ENCODE assay signal across 18 mouse cellular contexts in the genomic region with DNA sequence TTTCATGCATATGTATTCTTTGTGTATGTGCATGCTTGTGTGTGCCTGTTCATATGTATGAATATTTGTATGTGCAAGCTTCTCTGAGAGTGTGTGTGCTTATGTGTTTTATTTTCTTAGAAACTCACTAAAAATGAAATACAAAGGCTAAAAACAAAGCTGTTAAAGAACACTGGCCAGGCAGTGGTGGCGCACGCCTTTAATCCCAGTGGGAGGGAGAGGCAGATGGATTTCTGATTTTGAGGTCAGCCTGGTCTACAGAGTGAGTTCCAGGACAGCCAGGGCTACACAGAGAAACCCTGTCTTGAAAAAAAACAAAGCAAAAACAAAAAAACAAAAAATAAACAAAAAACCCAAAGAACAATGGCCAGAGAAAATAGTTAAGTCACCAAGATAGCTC. TPM values are rescaled to one million over a fixed set of nuclear protein-coding genes. Genes with fewer than 3 reads are reported as not detected.
DNase-seq lines count a peak whose midpoint lies in the region; ATAC-seq and TF ChIP-seq lines count a peak whose summit lies in the region.
"Had no signal": no experiment of that assay in that cellular context is flagged by ENCODE, and none has a peak within 500 bp of the region (broad histone marks: within the 10 kb centered on the region; RNA-seq: fewer than 3 reads in every experiment).

No protein-coding gene starts in this region.

- 95% methylated on average over 2 of the region's 2 CpGs for WGBS in heart, embryonic 10.5 days
- WGBS in heart, embryonic 11.5 days (ENCODE audit: insufficient replicate concordance), result 87% methylated on average over 2 of the region's 2 CpGs

- H3K9me3 ChIP-seq in heart, embryonic 10.5 days, result no peaks in the 10 kb centered on the region; the same call in 1 of the 2 replicates
- H3K9me3 ChIP-seq in heart, embryonic 11.5 days (replicated peaks; ENCODE audit: control insufficient read depth, low read length), result no peaks in the 10 kb centered on the region

- H3K4me1 ChIP-seq in heart, embryonic 10.5 days, result peaks cover 6% of the 10 kb centered on the region
- H3K4me1 ChIP-seq in heart, embryonic 11.5 days (ENCODE audit: control insufficient read depth, insufficient read depth, low read length), result no peaks in the 10 kb centered on the region; the same call in 1 of the 2 replicates

- H3K9ac ChIP-seq in heart, embryonic 11.5 days (ENCODE audit: low read depth, low read length), result no peak overlapping the region

- no peak overlapping the region for H3K4me2 ChIP-seq in heart, embryonic 11.5 days

- no peak overlapping the region for H3K27ac ChIP-seq in heart, embryonic 10.5 days
- H3K27ac ChIP-seq in heart, embryonic 11.5 days (ENCODE audit: low read depth, low read length), result no peak overlapping the region
- H3K27ac ChIP-seq in layer of hippocampus, adult 2 months, result peak overlapping the region; percentile 78; the same call in 1 of the 2 replicates

- no peaks in the 10 kb centered on the region for H3K27me3 ChIP-seq in heart, embryonic 10.5 days (ENCODE audit: insufficient read depth, poor library complexity, severe bottlenecking)
- no peaks in the 10 kb centered on the region for H3K27me3 ChIP-seq in heart, embryonic 11.5 days (ENCODE audit: control insufficient read depth, insufficient read depth, low read length)
- H3K27me3 ChIP-seq: CH12.LX, Patski had no signal

- TF ChIP-seq CTCF in layer of hippocampus, adult 2 months (conservative IDR thresholded peaks at IDR 0.05), result no peak

- no peak for ATAC-seq in heart, embryonic 11.5 days (replicated peaks; ENCODE audit: insufficient number of reproducible peaks, low FRiP score, low TSS enrichment)
- ATAC-seq: activated CD4-positive, CD25-positive, alpha-beta regulatory T cell, adult 4 months; CD4-positive, CD25-positive, alpha-beta regulatory T cell, adult 4 months; Patski had no signal

- H3K36me3 ChIP-seq in heart, embryonic 10.5 days, result no peaks in the 10 kb centered on the region; the same call in 1 of the 2 replicates
- no peaks in the 10 kb centered on the region for H3K36me3 ChIP-seq in heart, embryonic 11.5 days (ENCODE audit: control insufficient read depth, insufficient read depth, low read length)

- peak; percentile 80 for DNase-seq in heart, adult 11 months
- DNase-seq in heart, adult 8-10 months (ENCODE audit: low spot score), result no peak
- peak; percentile 62 for DNase-seq in heart, embryonic 10.5 days (ENCODE audit: low spot score)
- DNase-seq in layer of hippocampus, adult 2 months (ENCODE audit: low spot score in 2 of 2), result no peak
- DNase-seq in layer of hippocampus, postnatal 14 days (ENCODE audit: low spot score in 2 of 2), result no peak
- DNase-seq: adrenal gland, adult 2 months; adrenal gland, adult 8-10 months; adrenal gland, postnatal 10 days; adrenal gland, postnatal 14 days; adrenal gland, postnatal 25 days; adrenal gland, postnatal 36 days; B cell, adult 2 months had no signal

- H3K4me3 ChIP-seq in heart, embryonic 10.5 days, result no peak overlapping the region
- no peak overlapping the region for H3K4me3 ChIP-seq in heart, embryonic 11.5 days (ENCODE audit: low read depth, low read length)
- no peak overlapping the region for H3K4me3 ChIP-seq in layer of hippocampus, adult 2 months

RNA-seq across cellular contexts. Expression of gene Klf9, which starts 30.1 kb away (rescaled TPM):
- total RNA-seq in heart, adult 8-10 months (2022), result 100 to 1,000 TPM in 3 of 4 experiments, 10 to 100 TPM in 1; 94.4 to 149 (median 104) TPM
- polyA plus RNA-seq in heart, embryonic 10.5 days (2016; fragmentation: Nextera tagmentation; extraction: Ambion mirVana), result 1.4 and 1.6 TPM in 2 replicates
- 1.2 and 1.6 TPM in 2 replicates for polyA plus RNA-seq in heart, embryonic 11.5 days (2014; fragmentation: Nextera tagmentation; extraction: Ambion mirVana)
- total RNA-seq in layer of hippocampus, adult 2 months (2021), result 100 to 1,000 TPM; 176 to 178 TPM
- total RNA-seq in layer of hippocampus, postnatal 14 days (2021), result 100 to 1,000 TPM; 185 to 203 TPM
- total RNA-seq: CH12.LX, MEL had no signal

Comparison
In these comparisons a context has a peak if more than half of its experiments do, and no peak if none do; other contexts are left out.
1. DNase-seq: peak in heart, adult 11 months (single experiment) and heart, embryonic 10.5 days (single experiment); none in heart, adult 8-10 months (single experiment), layer of hippocampus, adult 2 months (0 of 2) and layer of hippocampus, postnatal 14 days (0 of 2).